Mouse (Mus musculus) MEL (cell line): ENCODE measurements around the gene Ppp1r12a. TPM values are rescaled to one million over a fixed set of nuclear protein-coding genes. Genes with fewer than 3 reads are reported as not detected.

Experiments
- DNase-seq: peaks from one replicate; pipeline ENCODE4 v3.0.0; 2011; ENCODE audit warnings: low read depth, low spot score
- H3K27ac ChIP-seq: 2 replicates; pipeline ENCODE4 v1.5.1; 2012; ENCODE audit warnings: low read depth, mild to moderate bottlenecking, control low read depth, low read length, moderate library complexity; ENCODE audit not compliant: control insufficient read depth
- H3K27me3 ChIP-seq, 2 experiments: fragments of 150-350 bp in 1 of 2; sonication (generic) in 1 of 2; 2 replicates each; pipeline ENCODE4 v1.6.1; 2012; ENCODE audit warnings: low read length in 2 of 2, mild to moderate bottlenecking in 2 of 2, improper control_type of control experiment in 1 of 2, moderate library complexity in 1 of 2; ENCODE audit not compliant: insufficient read depth in 2 of 2, control insufficient read depth in 1 of 2
- H3K36me3 ChIP-seq, 2 experiments: 2 replicates each; pipeline ENCODE4 v1.6.1; 2012 to 2014; ENCODE audit warnings: low read length in 2 of 2, improper control_type of control experiment in 1 of 2, inconsistent platforms in 1 of 2, mild to moderate bottlenecking in 1 of 2; ENCODE audit not compliant: insufficient read depth in 2 of 2, control insufficient read depth in 1 of 2
- H3K4me1 ChIP-seq, 2 experiments: fragments of 150-350 bp in 1 of 2; sonication (generic) in 1 of 2; 2 replicates each; pipeline ENCODE4 v1.6.1; 2012; ENCODE audit warnings: low read length in 2 of 2, improper control_type of control experiment in 1 of 2, mild to moderate bottlenecking in 1 of 2; ENCODE audit not compliant: insufficient read depth in 2 of 2, control insufficient read depth in 1 of 2
- H3K4me3 ChIP-seq, 2 experiments: fragments of 150-350 bp in 1 of 2; sonication (generic) in 1 of 2; 2 replicates each; pipeline ENCODE4 v1.5.1; 2012; ENCODE audit warnings: low read depth in 2 of 2, low read length in 2 of 2, mild to moderate bottlenecking in 2 of 2, moderate library complexity in 2 of 2, control low read depth in 1 of 2, improper control_type of control experiment in 1 of 2; ENCODE audit not compliant: control insufficient read depth in 1 of 2, insufficient read depth in 1 of 2
- H3K79me2 ChIP-seq: 2 replicates; pipeline ENCODE4 v1.6.1; 2012; ENCODE audit warnings: mild to moderate bottlenecking, low read length, moderate library complexity; ENCODE audit not compliant: control insufficient read depth, poor library complexity, insufficient read depth
- H3K9ac ChIP-seq: 2 replicates; pipeline ENCODE4 v1.6.1; 2012; ENCODE audit warnings: low read depth, mild to moderate bottlenecking, control low read depth, low read length, moderate library complexity; ENCODE audit not compliant: control insufficient read depth, poor library complexity, severe bottlenecking
- H3K9me3 ChIP-seq: fragments of 150-350 bp; sonication (generic); replicated peaks from 2 replicates; pipeline ENCODE4 v1.6.1; 2012; ENCODE audit warnings: mild to moderate bottlenecking, low read length, improper control_type of control experiment, moderate library complexity; ENCODE audit not compliant: insufficient read depth
- BHLHE40 ChIP-seq: IDR thresholded peaks from 2 replicates; pipeline ENCODE4 v1.6.1; 2012; ENCODE audit warnings: low read depth, mild to moderate bottlenecking, inconsistent platforms, low read length, improper control_type of control experiment, borderline replicate concordance
- CHD2 ChIP-seq: IDR thresholded peaks from 2 replicates; pipeline ENCODE4 v1.6.1; 2011; ENCODE audit warnings: low read length, improper control_type of control experiment
- CTCF ChIP-seq, 3 experiments: IDR thresholded peaks in 2 of 3; conservative IDR thresholded peaks in 1 of 3; 2 replicates each; pipeline ENCODE4 v1.5.1; 2011 to 2012; ENCODE audit warnings: low read length in 3 of 3, low read depth in 2 of 3, mild to moderate bottlenecking in 2 of 3, improper control_type of control experiment in 1 of 3, inconsistent platforms in 1 of 3, mixed read lengths in 1 of 3, moderate library complexity in 1 of 3; ENCODE audit not compliant: control insufficient read depth in 1 of 3, insufficient read depth in 1 of 3, poor library complexity in 1 of 3, severe bottlenecking in 1 of 3
- E2F4 ChIP-seq: IDR thresholded peaks from 2 replicates; pipeline ENCODE4 v1.6.1; 2011; ENCODE audit warnings: low read depth, low read length, improper control_type of control experiment, borderline replicate concordance
- ETS1 ChIP-seq: IDR thresholded peaks from 2 replicates; pipeline ENCODE4 v1.6.1; 2012; ENCODE audit warnings: low read depth, mild to moderate bottlenecking, inconsistent platforms, low read length, improper control_type of control experiment, moderate library complexity
- GABPA ChIP-seq: IDR thresholded peaks from 2 replicates; pipeline ENCODE4 v1.6.1; 2012; ENCODE audit warnings: low read depth, mild to moderate bottlenecking, inconsistent platforms, low read length, improper control_type of control experiment, moderate library complexity
- KAT2A ChIP-seq: conservative IDR thresholded peaks from 2 replicates; pipeline ENCODE4 v1.6.1; 2012; ENCODE audit warnings: low read depth, low read length, improper control_type of control experiment, inconsistent platforms
- MAX ChIP-seq: IDR thresholded peaks from 2 replicates; pipeline ENCODE4 v1.6.1; 2011; ENCODE audit warnings: low read length, improper control_type of control experiment
- MEF2A ChIP-seq: IDR thresholded peaks from 2 replicates; pipeline ENCODE4 v1.6.1; 2014; ENCODE audit warnings: low read depth, mild to moderate bottlenecking, inconsistent platforms, low read length, improper control_type of control experiment; ENCODE audit not compliant: poor library complexity, insufficient replicate concordance, severe bottlenecking; ENCODE audit errors: extremely low read depth
- MXI1 ChIP-seq: IDR thresholded peaks from 2 replicates; pipeline ENCODE4 v1.6.1; 2011; ENCODE audit warnings: mild to moderate bottlenecking, low read depth, low read length, improper control_type of control experiment
- MYC ChIP-seq: IDR thresholded peaks from 2 replicates; pipeline ENCODE4 v1.6.1; 2011; ENCODE audit warnings: low read depth, mild to moderate bottlenecking, low read length, improper control_type of control experiment, moderate library complexity
- NELFE ChIP-seq: IDR thresholded peaks from 2 replicates; pipeline ENCODE4 v1.6.1; 2011; ENCODE audit warnings: low read depth, low read length, improper control_type of control experiment
- POLR2AphosphoS5 ChIP-seq: IDR thresholded peaks from 2 replicates; pipeline ENCODE4 v1.6.1; 2012; ENCODE audit warnings: low read depth, borderline replicate concordance, mild to moderate bottlenecking, inconsistent platforms, low read length, moderate library complexity, mixed read lengths
- SMC3 ChIP-seq: IDR thresholded peaks from 2 replicates; pipeline ENCODE4 v1.6.1; 2011; ENCODE audit warnings: low read depth, low read length, improper control_type of control experiment
- TBP ChIP-seq: IDR thresholded peaks from 2 replicates; pipeline ENCODE4 v1.8.0; 2011; ENCODE audit warnings: low read depth, low read length, improper control_type of control experiment
- UBTF ChIP-seq: IDR thresholded peaks from 2 replicates; pipeline ENCODE4 v1.6.1; 2012; ENCODE audit warnings: low read depth, mild to moderate bottlenecking, inconsistent platforms, low read length, improper control_type of control experiment, moderate library complexity, borderline replicate concordance; ENCODE audit not compliant: insufficient read depth
- USF1 ChIP-seq: IDR thresholded peaks from 2 replicates; pipeline ENCODE4 v1.6.1; 2014; ENCODE audit warnings: low read depth, mild to moderate bottlenecking, inconsistent platforms, low read length, improper control_type of control experiment, moderate library complexity
- USF2 ChIP-seq, 2 experiments: IDR thresholded peaks; 2 replicates each; pipeline ENCODE4 v1.6.1; 2011 to 2012; ENCODE audit warnings: improper control_type of control experiment in 2 of 2, low read length in 2 of 2, borderline replicate concordance in 1 of 2, inconsistent platforms in 1 of 2, low read depth in 1 of 2, mild to moderate bottlenecking in 1 of 2; ENCODE audit not compliant: insufficient read depth in 1 of 2
- ZC3H11A ChIP-seq: IDR thresholded peaks from 2 replicates; pipeline ENCODE4 v1.6.1; 2012; ENCODE audit warnings: low read depth, mild to moderate bottlenecking, inconsistent platforms, low read length, improper control_type of control experiment
- ZKSCAN1 ChIP-seq: IDR thresholded peaks from 2 replicates; pipeline ENCODE4 v1.6.1; 2012; ENCODE audit warnings: low read depth, mild to moderate bottlenecking, inconsistent platforms, low read length, improper control_type of control experiment, moderate library complexity
- polyA plus RNA-seq, 2 experiments: library from polyadenylated mRNA; stranded (reverse) in 1 of 2; unstranded in 1 of 2; fragments of >175 nt in 1 of 2; fragments of >200 nt in 1 of 2; gene quantifications; 2 replicates each; pipeline versions ENCODE4 v1.2.1 to v1.2.4; 2012; ENCODE audit warnings: low replicate concordance in 2 of 2, low read depth in 1 of 2; ENCODE audit not compliant: insufficient read length in 2 of 2, insufficient read depth in 1 of 2, missing spikeins in 1 of 2
- total RNA-seq: library from RNA; depleted of rRNA; stranded (reverse); fragments of 300-350 nt; gene quantifications from 2 replicates; pipeline ENCODE4 v1.2.3, GENCODE M21; 2012

The Ppp1r12a gene
- total and polyA plus RNA-seq, 3 experiments = 46.5 to 86.6 (median 59.1) TPM

- H3K9ac ChIP-seq = no peak overlapping the region
- H3K4me1 ChIP-seq = peaks cover 1 to 4% of the 10 kb centered on the region in 2 experiments; a peak in 1 of 4 replicates
- TF ChIP-seq ZKSCAN1 (no peak), BHLHE40 (no peak), NELFE (no peak), USF2 (IDR thresholded peaks at IDR 0.05; ENCODE audit: borderline replicate concordance in 1 of 2, insufficient read depth in 1 of 2, low read depth in 1 of 2, low read length in 2 of 2) (no peak), TBP (no peak), ETS1 (no peak), MYC (no peak), MAX (no peak), ZC3H11A (no peak), E2F4 (no peak), MEF2A (no peak), KAT2A (no peak), USF1 (no peak), GABPA (no peak), CTCF (IDR thresholded peaks at IDR 0.05 in 2 of 3, conservative IDR thresholded peaks at IDR 0.05 in 1 of 3; ENCODE audit: control insufficient read depth in 1 of 3, insufficient read depth in 1 of 3, low read depth in 2 of 3, low read length in 3 of 3, poor library complexity in 1 of 3, severe bottlenecking in 1 of 3) (no peak), UBTF (no peak), POLR2AphosphoS5 (no peak), CHD2 (no peak), MXI1 (no peak), SMC3 (no peak)
- no peak overlapping the region for H3K4me3 ChIP-seq
- no peaks in the 10 kb centered on the region for H3K27me3 ChIP-seq
- no peak for DNase-seq
- H3K27ac ChIP-seq = no peak overlapping the region
- no peaks in the 10 kb centered on the region for H3K79me2 ChIP-seq
- no peaks in the 10 kb centered on the region for H3K9me3 ChIP-seq
- peaks cover 0 to 3% of the 10 kb centered on the region in 2 experiments; a peak in 3 of 4 replicates for H3K36me3 ChIP-seq
Measured at GRCm38 (mm10) chr10:108286658-108287437, 124.9 kb downstream of the Ppp1r12a start.
